Mouse (Mus musculus) forebrain, embryonic 10.5 days (tissue): ENCODE data around the gene Fbrs. TPM values are rescaled to one million over a fixed set of nuclear protein-coding genes. Genes with fewer than 3 reads are reported as not detected.

Source experiments
- DNase-seq: peaks from one replicate; pipeline ENCODE4 v3.0.0-alpha.2; 2017; ENCODE audit warnings: low spot score; ENCODE audit errors: extremely low spot score
- H3K27ac ChIP-seq: fragments of 300-500 bp; sonication (generic); 2 replicates; pipeline ENCODE4 v1.5.1; 2016; ENCODE audit warnings: mild to moderate bottlenecking
- H3K27me3 ChIP-seq: fragments of 300-500 bp; sonication (generic); 2 replicates; pipeline ENCODE4 v1.6.1; 2016; ENCODE audit warnings: mild to moderate bottlenecking; ENCODE audit not compliant: poor library complexity, severe bottlenecking
- H3K36me3 ChIP-seq: fragments of 300-500 bp; sonication (generic); replicated peaks from 2 replicates; pipeline ENCODE4 v1.6.1; 2016; ENCODE audit warnings: mild to moderate bottlenecking, moderate library complexity
- H3K4me1 ChIP-seq: fragments of 300-500 bp; sonication (generic); 2 replicates; pipeline ENCODE4 v1.6.1; 2016
- H3K4me3 ChIP-seq: fragments of 300-500 bp; sonication (generic); 2 replicates; pipeline ENCODE4 v1.5.1; 2016; ENCODE audit warnings: mild to moderate bottlenecking, moderate library complexity
- H3K9me3 ChIP-seq: fragments of 300-500 bp; sonication (generic); 2 replicates; pipeline ENCODE4 v1.6.1; 2016; ENCODE audit warnings: mild to moderate bottlenecking, moderate library complexity
- WGBS: fragments of 180-500 bp; shearing (Covaris S2); methylation state at CpG from one replicate; pipeline ENCODE4 v1.1.7; 2016; 5-methylcytosine and 5-hydroxymethylcytosine counted together
- microRNA-seq: library from miRNA; unstranded; fragments of <30 nt; microRNA quantifications from one replicate; pipeline ENCODE4, GENCODE M21; 2017
- polyA plus RNA-seq: library from polyadenylated mRNA; unstranded; fragments of >200 nt; fragmentation: Nextera tagmentation; extraction: Ambion mirVana; gene quantifications from 2 replicates; pipeline ENCODE4 v1.2.1, GENCODE M21; 2016

The Fbrs gene
- polyA plus RNA-seq, 1 experiment from 2014 or later, result 7.7 TPM

DNA sequence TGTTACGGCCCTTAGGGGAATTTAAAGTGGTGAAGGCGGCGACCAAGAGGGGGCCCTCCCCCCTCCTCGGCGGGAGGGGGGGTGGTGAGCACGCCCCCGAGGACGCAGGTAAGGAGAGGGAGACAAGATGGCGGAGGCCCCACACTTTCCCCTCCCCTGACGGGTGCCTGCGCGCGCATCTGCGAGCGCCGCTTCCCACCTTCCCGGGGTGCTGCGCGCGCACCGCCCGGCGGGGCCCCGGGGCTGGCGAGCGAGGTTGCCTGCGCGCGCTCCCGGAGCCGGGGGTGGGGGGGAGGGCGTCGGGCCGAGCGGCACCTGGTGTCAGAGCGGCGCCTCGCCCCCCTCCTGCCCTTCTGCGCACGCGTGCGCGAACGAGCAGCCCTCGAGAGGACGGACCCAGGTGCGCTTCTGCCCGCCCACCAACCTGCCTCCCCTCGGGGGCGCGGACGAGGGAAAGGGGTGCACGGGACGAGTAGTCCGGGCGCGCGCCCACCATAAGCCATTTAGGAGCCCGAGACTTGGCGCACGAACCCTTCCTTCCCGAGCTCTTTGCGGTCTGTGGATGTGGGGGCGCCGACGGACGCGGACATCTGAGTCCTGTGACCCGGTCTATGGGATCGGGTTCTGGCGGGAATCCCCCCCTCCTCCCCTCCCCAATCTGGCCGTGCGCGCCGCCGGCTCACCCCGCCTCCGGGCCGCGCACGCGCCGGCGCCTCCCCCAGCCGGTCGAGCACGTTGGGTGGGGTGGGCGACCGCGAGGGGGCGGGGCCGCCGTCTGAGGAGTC, 33.4 kb downstream of the Fbrs start:
- Histone ChIP-seq H3K36me3 (peaks cover 47% of the 10 kb centered on the region), H3K4me1 (peaks cover 26% of the 10 kb centered on the region), H3K27me3 (no peaks in the 10 kb centered on the region), H3K4me3 (peak overlapping the region; percentile 82), H3K27ac (peak overlapping the region; percentile 99), H3K9me3 (no peaks in the 10 kb centered on the region)
- under 1% methylated on average over 91 of the region's 93 CpGs for WGBS
- DNase-seq, result peak; percentile 90

DNA sequence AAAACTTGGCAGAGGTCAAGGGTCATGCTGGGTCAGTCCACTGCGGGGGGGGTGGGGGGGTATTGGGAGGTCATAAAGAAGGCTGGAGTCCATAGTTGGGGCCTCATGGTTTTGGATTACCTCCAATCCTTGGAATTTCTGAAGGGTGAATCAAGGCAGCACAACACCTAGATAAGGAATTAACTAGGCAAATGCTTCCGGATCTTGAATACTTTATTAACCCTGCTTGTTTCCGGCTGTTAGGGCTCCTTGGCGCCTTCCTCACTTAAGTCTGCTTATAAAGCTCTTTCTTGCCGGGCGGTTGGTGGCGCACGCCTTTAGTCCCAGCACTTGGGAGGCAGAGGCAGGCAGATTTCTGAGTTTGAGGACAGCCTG, 34.0 kb downstream of the Fbrs start:
- H3K27me3 ChIP-seq, result no peaks in the 10 kb centered on the region
- H3K36me3 ChIP-seq, result peaks cover 53% of the 10 kb centered on the region
- no peak for DNase-seq
- H3K9me3 ChIP-seq, result no peaks in the 10 kb centered on the region
- 57% methylated on average over 8 of the region's 8 CpGs for WGBS
- H3K4me3 ChIP-seq, result peak overlapping the region; percentile 82
- peak overlapping the region; percentile 99 for H3K27ac ChIP-seq
- peaks cover 26% of the 10 kb centered on the region for H3K4me1 ChIP-seq

DNA sequence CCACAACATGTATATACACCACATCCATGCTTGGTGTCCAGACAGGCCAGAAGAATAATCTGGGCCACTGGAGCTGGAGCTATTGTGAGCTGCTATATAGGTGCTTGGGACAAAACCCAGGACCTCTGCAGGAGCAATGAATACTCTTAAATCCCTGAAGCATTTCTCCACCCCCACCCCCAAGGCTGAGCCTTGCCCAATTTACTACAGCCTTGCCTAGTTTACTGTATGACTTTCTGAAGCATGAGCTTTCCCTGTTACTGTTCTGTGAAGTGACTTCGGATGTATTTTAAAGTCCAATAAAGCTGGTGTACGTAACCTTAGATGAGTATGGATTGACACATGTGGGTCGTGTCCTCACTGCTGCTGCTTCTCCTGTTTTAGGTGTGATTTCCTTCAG, 34.8 kb downstream of the Fbrs start:
- Histone ChIP-seq H3K4me3 (peak overlapping the region; percentile 82), H3K27ac (no peak overlapping the region), H3K27me3 (no peaks in the 10 kb centered on the region), H3K4me1 (peaks cover 26% of the 10 kb centered on the region), H3K36me3 (peaks cover 61% of the 10 kb centered on the region), H3K9me3 (no peaks in the 10 kb centered on the region)
- no peak for DNase-seq
- WGBS, result 91% methylated on average over 3 of the region's 3 CpGs

DNA sequence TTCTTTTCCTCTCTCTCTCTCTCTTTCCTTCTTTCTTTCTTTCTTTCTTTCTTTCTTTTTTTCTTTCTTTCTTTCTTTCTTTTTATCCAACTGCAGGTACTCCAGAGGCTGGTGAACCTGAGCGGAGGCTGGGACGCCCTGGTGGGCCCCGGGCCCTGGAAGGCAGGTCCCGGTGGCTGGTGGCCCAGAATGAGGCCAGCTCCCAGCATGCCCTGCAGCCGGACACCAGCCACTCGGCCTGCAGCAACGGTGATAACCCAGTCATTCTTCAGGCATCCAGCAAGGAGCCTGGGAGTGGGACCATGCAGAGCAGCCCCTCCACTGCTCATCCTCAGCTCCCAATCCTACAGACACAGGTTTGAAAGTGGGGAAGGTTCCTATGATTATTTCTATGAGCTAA, 36.8 kb downstream of the Fbrs start:
- Histone ChIP-seq H3K4me3 (no peak overlapping the region), H3K27ac (no peak overlapping the region), H3K36me3 (peaks cover 81% of the 10 kb centered on the region), H3K9me3 (no peaks in the 10 kb centered on the region), H3K4me1 (peaks cover 24% of the 10 kb centered on the region), H3K27me3 (no peaks in the 10 kb centered on the region)
- 92% methylated on average over 7 of the region's 7 CpGs for WGBS
- no peak for DNase-seq

DNA sequence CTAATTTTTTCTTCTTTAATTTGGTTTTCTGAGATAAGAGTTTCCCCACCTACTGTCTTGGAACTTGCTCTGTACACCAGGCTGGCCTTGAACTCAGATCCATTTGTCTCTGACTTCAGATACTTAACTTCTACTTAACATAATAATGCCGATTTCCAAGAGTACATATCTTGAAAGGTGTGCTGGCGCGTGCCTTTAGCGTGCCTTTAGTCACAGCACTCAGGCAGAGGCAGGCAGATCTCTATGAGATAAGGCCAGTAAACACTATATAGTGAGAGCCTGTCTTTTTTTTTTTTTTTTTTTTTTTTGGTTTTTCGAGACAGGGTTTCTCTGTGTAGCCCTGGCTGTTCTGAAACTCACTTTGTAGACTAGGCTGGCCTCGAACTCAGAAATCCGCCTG, 37.3 kb downstream of the Fbrs start:
- H3K4me3 ChIP-seq, result no peak overlapping the region
- H3K9me3 ChIP-seq, result no peaks in the 10 kb centered on the region
- DNase-seq, result no peak
- peaks cover 19% of the 10 kb centered on the region for H3K4me1 ChIP-seq
- no peak overlapping the region for H3K27ac ChIP-seq
- peaks cover 86% of the 10 kb centered on the region for H3K36me3 ChIP-seq
- no peaks in the 10 kb centered on the region for H3K27me3 ChIP-seq
- 94% methylated on average over 7 of the region's 7 CpGs for WGBS

DNA sequence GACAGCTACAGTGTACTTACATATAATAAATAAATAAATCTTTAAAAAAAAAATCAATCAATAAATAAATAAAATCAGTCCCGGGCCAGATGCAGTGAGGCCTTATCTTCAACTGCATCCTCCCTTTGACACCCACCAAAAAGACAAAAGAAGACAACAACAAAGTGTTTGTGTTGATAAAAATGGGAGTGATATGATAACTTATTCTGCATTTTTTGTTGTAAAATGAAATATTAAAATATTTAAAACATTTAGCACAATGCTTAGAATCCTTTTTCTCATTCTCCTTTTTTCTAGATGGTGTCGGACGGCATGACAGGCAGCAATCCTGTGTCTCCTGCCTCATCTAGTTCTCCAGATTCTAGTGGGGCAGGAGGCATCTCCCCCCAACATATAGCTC, 40.3 kb downstream of the Fbrs start, which contains the start of gene Gm42715:
Gm42715 (plus strand) TSS at position 301 of the 400 bp plus-strand sequence.
- H3K4me3 ChIP-seq, result no peak within 1 kb of the TSS

More for the DNA sequence above, 40.3 kb downstream of the Fbrs start, which contains the start of gene Gm42715:
- Histone ChIP-seq H3K27me3 (no peaks in the 10 kb centered on the region), H3K27ac (no peak within 1 kb of the TSS), H3K36me3 (peaks cover 100% of the 10 kb centered on the region), H3K4me1 (no peaks in the 10 kb centered on the region), H3K9me3 (no peaks in the 10 kb centered on the region)
- DNase-seq, result no peak
- 90% methylated on average over 3 of the region's 3 CpGs for WGBS

Small RNA genes lying within 50 kb of the gene (microRNA-seq; reads per million reads assigned to microRNA genes)
- gene Gm47278 (not detected), gene Mir7060 (0.90 reads per million)

Other genes starting within 250 kb of the Fbrs start
- 74.7 and 78.3 TPM in 2 replicates for gene Zfp553, start 246.1 kb upstream of the Fbrs start, polyA plus RNA-seq
- gene Sept1, start 246.1 kb upstream of the Fbrs start, polyA plus RNA-seq, result 30.3 and 32.3 TPM in 2 replicates
- gene Zfp771, start 234.9 kb upstream of the Fbrs start, polyA plus RNA-seq, result 55.8 and 57.7 TPM in 2 replicates
- gene Dctpp1, start 218.5 kb upstream of the Fbrs start, polyA plus RNA-seq, result 379 and 383 TPM in 2 replicates
- 84.0 and 88.2 TPM in 2 replicates for gene Sephs2, start 205.1 kb upstream of the Fbrs start, polyA plus RNA-seq
- gene Itgal, start 182.9 kb upstream of the Fbrs start, polyA plus RNA-seq, result 0.22 and 0.36 TPM in 2 replicates
- 17.6 and 18.9 TPM in 2 replicates for gene Zfp768, start 133.6 kb upstream of the Fbrs start, polyA plus RNA-seq
- gene Zfp747, start 103.1 kb upstream of the Fbrs start, polyA plus RNA-seq, result 7.6 TPM in 2 replicates
- 4.8 and 5.3 TPM in 2 replicates for gene 9130019O22Rik, start 92.0 kb upstream of the Fbrs start, polyA plus RNA-seq
- 4.2 and 4.8 TPM in 2 replicates for gene E430018J23Rik, start 85.6 kb upstream of the Fbrs start, polyA plus RNA-seq
- gene Zfp764, start 72.4 kb upstream of the Fbrs start, polyA plus RNA-seq, result 5.8 and 6.1 TPM in 2 replicates
- gene Zfp688, start 57.1 kb upstream of the Fbrs start, polyA plus RNA-seq, result 33.9 and 35.0 TPM in 2 replicates
- gene Zfp689, start 30.0 kb upstream of the Fbrs start, polyA plus RNA-seq, result 14.4 and 15.4 TPM in 2 replicates
- gene Prr14, start 19.6 kb upstream of the Fbrs start, polyA plus RNA-seq, result 47.3 and 50.9 TPM in 2 replicates
- 52.8 and 63.6 TPM in 2 replicates for gene Srcap, start 32.8 kb downstream of the Fbrs start, polyA plus RNA-seq
- gene Gm42715, start 40.4 kb downstream of the Fbrs start, polyA plus RNA-seq, result 15.9 and 18.4 TPM in 2 replicates
- 6.2 TPM in 2 replicates for gene Tmem265, start 82.2 kb downstream of the Fbrs start, polyA plus RNA-seq
- 42.4 and 45.0 TPM in 2 replicates for gene Phkg2, start 94.1 kb downstream of the Fbrs start, polyA plus RNA-seq
- 12.2 and 12.8 TPM in 2 replicates for gene Ccdc189, start 109.4 kb downstream of the Fbrs start, polyA plus RNA-seq
- gene Rnf40, start 109.6 kb downstream of the Fbrs start, polyA plus RNA-seq, result 60.5 and 62.8 TPM in 2 replicates
- 30.6 and 33.0 TPM in 2 replicates for gene Zfp629, start 136.6 kb downstream of the Fbrs start, polyA plus RNA-seq
- gene Bcl7c, start 229.7 kb downstream of the Fbrs start, polyA plus RNA-seq, result 44.5 and 50.4 TPM in 2 replicates
- 5.9 and 6.0 TPM in 2 replicates for gene Ctf1, start 233.5 kb downstream of the Fbrs start, polyA plus RNA-seq